Mouse (Mus musculus) lung, embryonic 14.5 days (tissue): ENCODE results near the gene Eno4. TPM values are rescaled to one million over a fixed set of nuclear protein-coding genes. Genes with fewer than 3 reads are reported as not detected.

Experiments used
- ATAC-seq: fragments of 200-750 bp; cut with Nextera tagmentation; 2 replicates; pipeline ENCODE4 v1.8.0; 2017; ENCODE audit warnings: mild to moderate bottlenecking, moderate TSS enrichment, moderate library complexity; ENCODE audit not compliant: insufficient read depth
- DNase-seq: peaks from one replicate; pipeline ENCODE4 v3.0.0-alpha.2; 2015
- H3K27ac ChIP-seq: fragments of 300-500 bp; sonication (generic); 2 replicates; pipeline ENCODE4 v1.5.1; 2014; ENCODE audit warnings: low read depth, mild to moderate bottlenecking, moderate library complexity
- H3K27me3 ChIP-seq: fragments of 300-500 bp; sonication (generic); 2 replicates; pipeline ENCODE4 v1.6.1; 2014; ENCODE audit warnings: low read length, control low read depth; ENCODE audit not compliant: insufficient read depth
- H3K36me3 ChIP-seq: fragments of 300-500 bp; sonication (generic); 2 replicates; pipeline ENCODE4 v1.6.1; 2014; ENCODE audit warnings: control low read depth; ENCODE audit not compliant: insufficient read depth
- H3K4me1 ChIP-seq: fragments of 300-500 bp; sonication (generic); 2 replicates; pipeline ENCODE4 v1.6.1; 2014; ENCODE audit warnings: antibody characterized with exemption, control low read depth; ENCODE audit not compliant: insufficient read depth
- H3K4me2 ChIP-seq: fragments of 300-500 bp; sonication (generic); 2 replicates; pipeline ENCODE4 v1.6.1; 2014; ENCODE audit warnings: mild to moderate bottlenecking
- H3K4me3 ChIP-seq: fragments of 300-500 bp; sonication (generic); 2 replicates; pipeline ENCODE4 v1.5.1; 2014; ENCODE audit warnings: low read depth, low read length
- H3K9ac ChIP-seq: fragments of 300-500 bp; sonication (generic); 2 replicates; pipeline ENCODE4 v1.6.1; 2014
- H3K9me3 ChIP-seq: fragments of 300-500 bp; sonication (generic); 2 replicates; pipeline ENCODE4 v1.6.1; 2016; ENCODE audit warnings: low read depth, low read length, control low read depth
- CTCF ChIP-seq: IDR thresholded peaks from 2 replicates; pipeline ENCODE4 v1.5.1; 2016; ENCODE audit warnings: antibody characterized with exemption, low read depth
- WGBS: fragments of 180-500 bp; shearing (Covaris S2); extraction: QIAGEN DNeasy Blood & Tissue Kit; methylation state at CpG from one replicate; pipeline ENCODE4 v1.1.7; 2014; 5-methylcytosine and 5-hydroxymethylcytosine counted together
- polyA plus RNA-seq: library from polyadenylated mRNA; unstranded; fragments of >200 nt; fragmentation: Nextera tagmentation; extraction: Ambion mirVana; gene quantifications from 2 replicates; pipeline ENCODE4 v1.2.1, GENCODE M21; 2014

Gene Eno4
- polyA plus RNA-seq, 1 experiment from 2014 or later = 0.50 TPM

- H3K4me2 ChIP-seq = no peak overlapping the region
- H3K9me3 ChIP-seq = no peaks in the 10 kb centered on the region
- ATAC-seq (no peak), DNase-seq (no peak)
- no peaks in the 10 kb centered on the region for H3K36me3 ChIP-seq
- no peak overlapping the region for H3K27ac ChIP-seq
- 63% methylated on average over 13 of the region's 13 CpGs for WGBS
- H3K9ac ChIP-seq = no peak overlapping the region
- no peak overlapping the region for H3K4me3 ChIP-seq
- no peaks in the 10 kb centered on the region for H3K4me1 ChIP-seq
- no peak for TF ChIP-seq CTCF
- H3K27me3 ChIP-seq = no peaks in the 10 kb centered on the region; the same call in 1 of the 2 replicates
Measured at GRCm38 (mm10) chr19:58970826-58971225, 27.6 kb downstream of the Eno4 start.

- H3K4me2 ChIP-seq = no peak overlapping the region
- no peak for DNase-seq
- no peak for ATAC-seq
- no peaks in the 10 kb centered on the region for H3K4me1 ChIP-seq
- no peaks in the 10 kb centered on the region for H3K9me3 ChIP-seq
- H3K4me3 ChIP-seq = no peak overlapping the region
- no peaks in the 10 kb centered on the region for H3K27me3 ChIP-seq
- H3K9ac ChIP-seq = no peak overlapping the region
- no peak overlapping the region for H3K27ac ChIP-seq
- WGBS = 87% methylated on average over 8 of the region's 8 CpGs
- H3K36me3 ChIP-seq = no peaks in the 10 kb centered on the region
- TF ChIP-seq CTCF = no peak
Measured at GRCm38 (mm10) chr19:58974126-58974525, 30.9 kb downstream of the Eno4 start.

- 74% methylated on average over 11 of the region's 11 CpGs for WGBS
- no peak overlapping the region for H3K4me2 ChIP-seq
- H3K9me3 ChIP-seq = no peaks in the 10 kb centered on the region
- H3K27ac ChIP-seq = no peak overlapping the region
- no peaks in the 10 kb centered on the region for H3K4me1 ChIP-seq
- no peak for TF ChIP-seq CTCF
- no peak overlapping the region for H3K4me3 ChIP-seq
- H3K36me3 ChIP-seq = no peaks in the 10 kb centered on the region
- H3K27me3 ChIP-seq = no peaks in the 10 kb centered on the region
- no peak for ATAC-seq
- DNase-seq = no peak
- H3K9ac ChIP-seq = no peak overlapping the region
Measured at GRCm38 (mm10) chr19:58975216-58975863, 32.1 kb downstream of the Eno4 start.

GRCm38 (mm10) chr19:58978401-58979171 is 35.4 kb downstream of the Eno4 start:
- H3K9me3 ChIP-seq = no peaks in the 10 kb centered on the region
- no peak overlapping the region for H3K27ac ChIP-seq
- no peak for TF ChIP-seq CTCF
- H3K4me3 ChIP-seq = no peak overlapping the region
- H3K4me1 ChIP-seq = no peaks in the 10 kb centered on the region
- WGBS = 62% methylated on average over 11 of the region's 11 CpGs
- peak; percentile 9 for DNase-seq
- no peaks in the 10 kb centered on the region for H3K36me3 ChIP-seq
- no peak overlapping the region for H3K4me2 ChIP-seq
- H3K27me3 ChIP-seq = no peaks in the 10 kb centered on the region
- ATAC-seq = no peak
- H3K9ac ChIP-seq = no peak overlapping the region

- Histone ChIP-seq H3K27ac (no peak overlapping the region), H3K9ac (no peak overlapping the region), H3K36me3 (no peaks in the 10 kb centered on the region), H3K9me3 (no peaks in the 10 kb centered on the region), H3K4me2 (peak overlapping the region; percentile 39), H3K27me3 (no peaks in the 10 kb centered on the region), H3K4me3 (peak overlapping the region; percentile 17; the same call in 1 of the 2 replicates), H3K4me1 (no peaks in the 10 kb centered on the region)
- no peak for TF ChIP-seq CTCF
- DNase-seq (peak; percentile 78), ATAC-seq (no peak; the same call in 1 of the 2 replicates)
- WGBS = 44% methylated on average over 13 of the region's 13 CpGs
Measured at GRCm38 (mm10) chr19:58979436-58980055, 36.3 kb downstream of the Eno4 start.

- Histone ChIP-seq H3K27me3 (no peaks in the 10 kb centered on the region), H3K27ac (no peak overlapping the region), H3K4me1 (no peaks in the 10 kb centered on the region), H3K36me3 (no peaks in the 10 kb centered on the region), H3K4me3 (peak overlapping the region; percentile 17; the same call in 1 of the 2 replicates), H3K9ac (no peak overlapping the region), H3K4me2 (peak overlapping the region; percentile 39), H3K9me3 (no peaks in the 10 kb centered on the region)
- DNase-seq (no peak), ATAC-seq (no peak)
- TF ChIP-seq CTCF = no peak
- WGBS = 62% methylated on average over 5 of the region's 5 CpGs
Measured at GRCm38 (mm10) chr19:58980056-58980440, 36.8 kb downstream of the Eno4 start.

- no peak overlapping the region for H3K27ac ChIP-seq
- no peaks in the 10 kb centered on the region for H3K9me3 ChIP-seq
- no peak overlapping the region for H3K9ac ChIP-seq
- no peak for DNase-seq
- TF ChIP-seq CTCF = no peak
- H3K4me2 ChIP-seq = no peak overlapping the region
- no peaks in the 10 kb centered on the region for H3K4me1 ChIP-seq
- H3K27me3 ChIP-seq = no peaks in the 10 kb centered on the region
- no peaks in the 10 kb centered on the region for H3K36me3 ChIP-seq
- no peak overlapping the region for H3K4me3 ChIP-seq
- WGBS = 51% methylated on average over 9 of the region's 9 CpGs
- no peak for ATAC-seq
Measured at GRCm38 (mm10) chr19:58981571-58981970, 38.3 kb downstream of the Eno4 start.
